Mouse (Mus musculus) activated CD4-positive, CD25-positive, alpha-beta regulatory T cell, adult 9 weeks (primary cell): ENCODE results near the gene Olfr414. TPM values are rescaled to one million over a fixed set of nuclear protein-coding genes. Genes with fewer than 3 reads are reported as not detected.

Source experiments
- polyA plus RNA-seq: library from polyadenylated mRNA; unstranded; fragments of 100-300 nt; shearing (Covaris generic); gene quantifications from one replicate; pipeline ENCODE4 v1.2.1, GENCODE M21; 2017

The Olfr414 gene
- polyA plus RNA-seq: not detected

DNA sequence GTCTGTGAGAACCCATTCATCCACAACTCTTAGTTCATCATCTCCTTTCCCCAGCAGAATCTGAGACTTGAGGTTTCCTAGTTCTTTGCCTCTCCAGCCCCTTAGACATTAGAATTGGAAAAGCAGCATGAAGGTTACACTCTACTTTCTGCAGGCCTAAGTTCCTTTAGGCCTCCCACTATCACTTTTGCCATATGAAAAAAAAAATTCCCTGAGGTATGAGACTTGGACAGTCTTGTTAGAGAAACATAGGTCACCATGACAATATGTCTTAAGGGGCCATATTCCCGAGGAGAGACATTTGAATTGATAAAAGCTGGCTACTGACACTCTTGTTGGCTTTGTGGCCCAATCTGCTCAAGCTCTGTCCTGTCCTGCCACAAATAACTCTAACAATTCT is at the start of gene Olfr414:
Gene Olfr414 (plus strand): TSS at position 301 of the 400 bp plus-strand sequence.

DNA sequence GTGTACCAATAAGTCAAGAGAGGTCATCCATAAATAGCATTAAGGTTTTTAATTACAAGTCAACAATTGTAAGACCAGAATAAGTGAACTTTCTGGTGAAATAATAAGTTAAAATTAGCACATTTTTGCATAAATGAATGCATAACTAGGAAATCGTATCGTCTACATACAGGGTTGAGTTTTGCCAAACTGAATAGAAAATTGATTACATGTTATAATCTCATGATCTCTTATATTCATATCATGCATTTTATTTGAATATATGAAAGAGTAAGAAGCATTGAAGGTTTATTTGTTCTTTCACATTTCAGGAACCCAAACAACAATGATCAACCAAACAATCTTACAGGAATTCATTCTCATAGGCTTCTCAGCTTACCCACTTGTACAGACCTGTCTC is 33.1 kb upstream of the Olfr414 start, which contains the start of gene Olfr248:
Gene Olfr248 (plus strand): TSS at position 301 of the 400 bp plus-strand sequence.

DNA sequence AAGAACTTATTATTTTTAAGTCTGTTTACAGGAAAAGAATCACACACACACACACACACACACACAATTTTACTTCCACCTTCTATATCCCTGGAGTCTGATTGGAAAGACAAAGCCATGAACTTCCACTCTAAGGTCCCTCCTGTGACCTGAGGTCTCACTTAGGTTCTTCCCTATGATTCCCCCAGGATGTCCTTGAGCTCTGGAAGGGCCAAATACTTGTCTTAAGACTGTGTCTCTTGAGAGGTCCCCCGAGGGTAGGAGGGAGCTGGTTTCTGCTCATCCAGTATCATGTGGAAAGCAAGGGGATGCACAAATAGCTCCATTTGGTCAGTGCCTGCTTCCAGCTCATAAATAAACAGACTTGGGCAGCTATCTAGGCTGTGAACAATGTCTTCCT is 17.9 kb downstream of the Olfr414 start, which contains the start of gene Olfr220:
Gene Olfr220 (plus strand): TSS at position 301 of the 400 bp plus-strand sequence.

Other genes starting within 250 kb of the Olfr414 start
- gene Olfr419, start 172.0 kb upstream of the Olfr414 start, polyA plus RNA-seq: not detected
- not detected for gene Mptx1, start 93.5 kb upstream of the Olfr414 start, polyA plus RNA-seq
- gene Olfr417, start 58.9 kb upstream of the Olfr414 start, polyA plus RNA-seq: not detected
- not detected for gene Olfr248, start 33.0 kb upstream of the Olfr414 start, polyA plus RNA-seq
- not detected for gene Olfr220, start 18.0 kb downstream of the Olfr414 start, polyA plus RNA-seq
- gene Fmn2, start 77.8 kb downstream of the Olfr414 start, polyA plus RNA-seq: not detected